Mouse (Mus musculus) kidney, adult 2 months (tissue): ENCODE data around the gene Pim1. TPM values are rescaled to one million over a fixed set of nuclear protein-coding genes. Genes with fewer than 3 reads are reported as not detected.
A peak's percentile ranks its signal among the peaks of the same experiment; 100 is the strongest.

ENCODE experiments used
- DNase-seq: peaks from one replicate; pipeline ENCODE4 v3.0.0; 2021
- H3K27ac ChIP-seq: fragments of 200-500 bp; 2 replicates; pipeline ENCODE4 v1.5.1; 2012; ENCODE audit warnings: low read depth, low read length, control low read depth, inconsistent platforms; ENCODE audit not compliant: insufficient read depth
- H3K27me3 ChIP-seq: fragments of 200-500 bp; replicated peaks from 2 replicates; pipeline ENCODE4 v1.6.1; 2012; ENCODE audit warnings: mild to moderate bottlenecking, moderate library complexity, low read length, inconsistent platforms; ENCODE audit not compliant: control insufficient read depth, insufficient read depth
- H3K36me3 ChIP-seq: fragments of 200-500 bp; 2 replicates; pipeline ENCODE4 v1.6.1; 2012; ENCODE audit warnings: mild to moderate bottlenecking, moderate library complexity, low read length, inconsistent platforms; ENCODE audit not compliant: control insufficient read depth, insufficient read depth
- H3K4me1 ChIP-seq: fragments of 200-500 bp; 2 replicates; pipeline ENCODE4 v1.6.1; 2011; ENCODE audit warnings: low read length; ENCODE audit not compliant: control insufficient read depth, insufficient read depth
- H3K4me3 ChIP-seq: fragments of 200-500 bp; 2 replicates; pipeline ENCODE4 v1.5.1; 2011; ENCODE audit warnings: mild to moderate bottlenecking, low read depth, low read length, control low read depth; ENCODE audit not compliant: insufficient read depth
- CTCF ChIP-seq: fragments of 200-500 bp; conservative IDR thresholded peaks from 2 replicates; pipeline ENCODE4 v1.5.1; 2011; ENCODE audit warnings: low read depth, mild to moderate bottlenecking, control low read depth, low read length, moderate library complexity, mixed read lengths; ENCODE audit not compliant: insufficient read depth, insufficient read length
- POLR2A ChIP-seq: fragments of 200-500 bp; IDR thresholded peaks from one replicate; pipeline ENCODE4 v1.6.1; 2011; ENCODE audit warnings: low read depth, low read length, control low read depth
- WGBS: fragments of 180-500 bp; shearing (Covaris S2); methylation state at CpG from one replicate; pipeline ENCODE4 v1.1.7; 2018; 5-methylcytosine and 5-hydroxymethylcytosine counted together
- polyA plus RNA-seq: library from polyadenylated mRNA; depleted of rRNA; stranded (reverse); fragments of >200 nt; gene quantifications from 2 replicates; pipeline ENCODE4 v1.2.3, GENCODE M21; 2012; rRNA removed

Pim1 gene
- polyA plus RNA-seq, 1 experiment, result 18.8 TPM

- Histone ChIP-seq H3K4me1 (no peaks in the 10 kb centered on the region; the same call in 1 of the 2 replicates), H3K4me3 (no peak overlapping the region), H3K27me3 (no peaks in the 10 kb centered on the region), H3K27ac (no peak overlapping the region), H3K36me3 (no peaks in the 10 kb centered on the region)
- 84% methylated on average over 19 of the region's 19 CpGs for WGBS
- DNase-seq, result no peak
- no peak for TF ChIP-seq POLR2A
- no peak for TF ChIP-seq CTCF
Observed at GRCm38 (mm10) chr17:29542831-29543690, 52.5 kb downstream of the Pim1 start.

DNA sequence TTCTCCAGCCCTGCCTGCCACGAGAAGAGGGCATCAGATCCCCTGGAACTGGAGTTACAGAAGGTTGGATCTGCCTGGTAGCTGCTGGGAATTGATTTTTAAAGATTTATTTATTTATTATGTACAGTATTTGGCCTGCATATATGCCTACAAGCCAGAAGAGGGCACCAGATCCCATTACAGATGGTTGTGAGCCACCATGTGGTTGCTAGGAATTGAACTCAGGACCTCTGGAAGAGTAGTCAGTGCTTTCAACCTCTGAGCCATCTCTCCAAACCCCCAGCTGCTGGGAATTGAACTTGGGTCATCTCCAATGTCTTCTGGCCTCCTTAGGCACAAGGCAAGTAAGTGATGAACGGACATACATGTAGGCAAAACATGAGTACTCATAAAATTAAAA lies 53.5 kb downstream of the Pim1 start:
- TF ChIP-seq CTCF (no peak), POLR2A (no peak)
- Histone ChIP-seq H3K27me3 (no peaks in the 10 kb centered on the region), H3K36me3 (no peaks in the 10 kb centered on the region), H3K27ac (no peak overlapping the region), H3K4me1 (no peaks in the 10 kb centered on the region; the same call in 1 of the 2 replicates), H3K4me3 (no peak overlapping the region)
- no peak for DNase-seq
- 99% methylated on average over 2 of the region's 2 CpGs for WGBS

DNA sequence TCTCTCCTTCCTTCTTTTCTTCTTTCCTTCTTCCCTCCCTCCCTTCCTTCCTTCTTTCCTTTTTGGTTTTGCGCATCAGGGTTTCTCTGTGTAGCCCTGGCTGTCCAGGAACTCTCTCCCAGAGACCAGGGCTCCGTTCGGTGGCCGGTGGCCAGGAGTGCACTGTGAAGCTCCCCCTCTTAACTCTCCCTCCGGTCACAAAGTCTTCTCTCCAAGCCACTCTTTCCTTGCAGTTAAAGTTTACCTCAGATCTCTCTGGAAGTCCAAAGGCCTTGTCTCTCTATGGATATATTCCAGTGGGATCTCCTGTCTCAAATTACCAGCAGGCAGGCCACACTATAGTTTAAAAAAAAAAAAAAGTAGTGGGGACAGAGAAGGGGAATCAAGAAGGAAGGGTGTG lies 54.7 kb downstream of the Pim1 start:
- Histone ChIP-seq H3K36me3 (no peaks in the 10 kb centered on the region), H3K4me3 (no peak overlapping the region), H3K27me3 (no peaks in the 10 kb centered on the region), H3K4me1 (peaks cover 2% of the 10 kb centered on the region; the same call in 1 of the 2 replicates), H3K27ac (peak overlapping the region; percentile 72)
- WGBS, result 71% methylated on average over 5 of the region's 5 CpGs
- DNase-seq, result peak; percentile 77
- TF ChIP-seq CTCF (no peak), POLR2A (no peak)

Other genes with a start within 250 kb of the Pim1 start
- gene Ppil1, start 226.6 kb upstream of the Pim1 start, polyA plus RNA-seq, result 21.5 and 23.5 TPM in 2 replicates
- 219 and 228 TPM in 2 replicates for gene BC004004, start 222.0 kb upstream of the Pim1 start, polyA plus RNA-seq
- gene Pi16, start 173.1 kb upstream of the Pim1 start, polyA plus RNA-seq, result 18.4 and 22.2 TPM in 2 replicates
- 375 and 393 TPM in 2 replicates for gene Mtch1, start 142.8 kb upstream of the Pim1 start, polyA plus RNA-seq
- gene Fgd2, start 129.8 kb upstream of the Pim1 start, polyA plus RNA-seq, result 10.1 and 11.4 TPM in 2 replicates
- gene Gm17657, start 58.9 kb downstream of the Pim1 start, polyA plus RNA-seq, result not detected in 2 replicates
- 30.0 and 34.5 TPM in 2 replicates for gene Tbc1d22b, start 59.0 kb downstream of the Pim1 start, polyA plus RNA-seq
- 1.3 and 1.7 TPM in 2 replicates for gene Tmem217, start 61.6 kb downstream of the Pim1 start, polyA plus RNA-seq
- gene Rnf8, start 124.0 kb downstream of the Pim1 start, polyA plus RNA-seq, result 27.1 and 31.3 TPM in 2 replicates
- gene Gm28043, start 124.1 kb downstream of the Pim1 start, polyA plus RNA-seq, result 0.63 and 0.71 TPM in 2 replicates
- gene Cmtr1, start 169.8 kb downstream of the Pim1 start, polyA plus RNA-seq, result 23.6 and 24.3 TPM in 2 replicates
- 5.0 TPM in 2 replicates for gene Ccdc167, start 226.3 kb downstream of the Pim1 start, polyA plus RNA-seq